Mouse (Mus musculus) intestine, embryonic 14.5 days (tissue): ENCODE results near the gene Gpr61. TPM values are rescaled to one million over a fixed set of nuclear protein-coding genes. Genes with fewer than 3 reads are reported as not detected.

ENCODE experiments used
- ATAC-seq: fragments of 200-750 bp; cut with Nextera tagmentation; replicated peaks from 2 replicates; pipeline ENCODE4 v1.8.0; 2017; ENCODE audit warnings: low read depth, moderate number of reproducible peaks, moderate TSS enrichment, moderate library complexity; ENCODE audit not compliant: low FRiP score, low TSS enrichment
- DNase-seq: peaks from one replicate; pipeline ENCODE4 v3.0.0-alpha.2; 2018; ENCODE audit warnings: low spot score
- H3K27ac ChIP-seq: fragments of 300-500 bp; sonication (generic); 2 replicates; pipeline ENCODE4 v1.5.1; 2014; ENCODE audit warnings: low read depth, mild to moderate bottlenecking, control low read depth
- H3K27me3 ChIP-seq: fragments of 300-500 bp; sonication (generic); replicated peaks from 2 replicates; pipeline ENCODE4 v1.6.1; 2014; ENCODE audit warnings: low read length, control low read depth; ENCODE audit not compliant: control insufficient read depth, insufficient read depth
- H3K36me3 ChIP-seq: fragments of 300-500 bp; sonication (generic); 2 replicates; pipeline ENCODE4 v1.6.1; 2014; ENCODE audit warnings: low read length, control low read depth; ENCODE audit not compliant: control insufficient read depth, insufficient read depth
- H3K4me1 ChIP-seq: fragments of 300-500 bp; sonication (generic); replicated peaks from 2 replicates; pipeline ENCODE4 v1.6.1; 2014; ENCODE audit warnings: low read length, control low read depth, mixed read lengths; ENCODE audit not compliant: control insufficient read depth, insufficient read depth
- H3K4me2 ChIP-seq: fragments of 300-500 bp; sonication (generic); 2 replicates; pipeline ENCODE4 v1.6.1; 2014; ENCODE audit warnings: low read length
- H3K4me3 ChIP-seq: fragments of 300-500 bp; sonication (generic); 2 replicates; pipeline ENCODE4 v1.5.1; 2014; ENCODE audit warnings: low read depth, low read length, control low read depth, mixed read lengths
- H3K9ac ChIP-seq: fragments of 300-500 bp; sonication (generic); 2 replicates; pipeline ENCODE4 v1.6.1; 2014; ENCODE audit warnings: mild to moderate bottlenecking, low read length
- H3K9me3 ChIP-seq: fragments of 300-500 bp; sonication (generic); 2 replicates; pipeline ENCODE4 v1.6.1; 2016; ENCODE audit warnings: low read length, control low read depth; ENCODE audit not compliant: control insufficient read depth
- WGBS: fragments of 180-500 bp; shearing (Covaris S2); extraction: QIAGEN DNeasy Blood & Tissue Kit; methylation state at CpG from one replicate; pipeline ENCODE4 v1.1.7; 2014; 5-methylcytosine and 5-hydroxymethylcytosine counted together
- polyA plus RNA-seq: library from polyadenylated mRNA; unstranded; fragments of >200 nt; fragmentation: Nextera tagmentation; extraction: Ambion mirVana; gene quantifications from 2 replicates; pipeline ENCODE4 v1.2.1, GENCODE M21; 2014

The Gpr61 gene
- polyA plus RNA-seq, 1 experiment from 2014 or later, result 0.04 TPM

DNA sequence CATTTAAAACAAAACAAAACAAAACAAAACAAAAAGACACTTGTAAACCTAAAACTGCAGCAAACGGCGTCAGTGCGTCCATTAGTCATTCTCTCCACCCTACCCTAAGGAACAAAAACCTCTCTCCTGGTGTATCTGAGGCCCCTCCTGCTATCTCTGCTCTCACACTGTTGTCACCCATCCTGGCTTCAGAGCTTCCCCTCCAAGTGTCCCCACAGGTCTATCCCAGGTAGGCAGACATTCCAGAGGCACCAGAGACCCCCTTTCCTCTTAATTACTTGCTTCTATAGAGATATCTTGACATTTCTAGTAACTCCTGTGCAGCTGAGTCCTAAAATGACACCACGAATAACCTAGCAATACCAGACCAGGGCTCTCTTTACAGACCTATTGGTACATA lies 25.3 kb downstream of the Gpr61 start:
- DNase-seq (no peak), ATAC-seq (no peak)
- peaks cover 6% of the 10 kb centered on the region; the same call in 1 of the 2 replicates for H3K4me1 ChIP-seq
- H3K36me3 ChIP-seq, result no peaks in the 10 kb centered on the region
- H3K4me3 ChIP-seq, result no peak overlapping the region
- H3K27ac ChIP-seq, result no peak overlapping the region
- H3K9me3 ChIP-seq, result no peaks in the 10 kb centered on the region
- no peaks in the 10 kb centered on the region for H3K27me3 ChIP-seq
- no peak overlapping the region for H3K4me2 ChIP-seq
- WGBS, result 80% methylated on average over 4 of the region's 4 CpGs
- no peak overlapping the region for H3K9ac ChIP-seq

DNA sequence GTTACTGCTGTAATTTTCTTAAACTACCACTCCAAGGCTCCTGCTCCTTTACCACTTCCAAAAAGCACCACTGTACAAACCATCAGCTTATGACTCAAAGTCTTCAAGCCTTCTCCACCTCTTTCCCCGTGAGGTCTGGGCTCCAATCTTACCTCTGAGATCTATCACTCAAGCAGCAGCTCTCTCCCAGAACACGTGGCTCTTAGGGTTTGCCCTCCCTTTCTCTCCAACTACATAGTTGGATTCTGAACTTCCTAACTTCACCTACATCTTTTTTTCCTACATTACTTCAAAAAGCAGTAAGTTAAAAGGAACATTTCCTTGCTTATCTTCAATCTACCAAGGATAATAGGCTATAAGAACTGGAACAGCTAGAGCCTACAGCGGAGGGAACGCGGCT lies 26.2 kb downstream of the Gpr61 start:
- Histone ChIP-seq H3K9me3 (no peaks in the 10 kb centered on the region), H3K4me3 (no peak overlapping the region), H3K4me2 (no peak overlapping the region), H3K4me1 (peaks cover 6% of the 10 kb centered on the region; the same call in 1 of the 2 replicates), H3K27me3 (no peaks in the 10 kb centered on the region), H3K36me3 (peaks cover under 1% of the 10 kb centered on the region; the same call in 1 of the 2 replicates), H3K9ac (no peak overlapping the region), H3K27ac (no peak overlapping the region)
- ATAC-seq (no peak), DNase-seq (no peak)
- WGBS, result 75% methylated on average over 5 of the region's 5 CpGs

DNA sequence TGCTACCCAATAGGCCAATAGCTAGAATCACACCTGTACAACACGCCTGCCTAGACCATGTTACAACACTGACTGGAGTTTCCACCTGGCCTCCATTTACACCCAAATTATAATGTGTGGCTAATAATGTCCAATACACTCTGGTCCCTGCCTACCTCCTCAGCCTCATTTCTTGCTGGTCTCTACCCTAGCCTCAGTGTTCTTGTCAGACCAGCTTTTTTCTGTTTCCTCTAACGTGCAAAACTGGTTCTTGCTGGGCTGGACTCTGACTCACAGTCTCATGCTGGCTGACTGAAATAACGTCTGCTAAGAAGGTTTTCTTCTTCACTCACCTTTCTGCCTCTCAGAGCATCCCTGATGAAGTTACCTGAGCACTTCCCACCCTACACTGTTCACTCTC lies 28.4 kb downstream of the Gpr61 start:
- Histone ChIP-seq H3K4me1 (peaks cover 6% of the 10 kb centered on the region; the same call in 1 of the 2 replicates), H3K27ac (no peak overlapping the region), H3K9ac (no peak overlapping the region), H3K4me2 (no peak overlapping the region), H3K27me3 (no peaks in the 10 kb centered on the region), H3K9me3 (no peaks in the 10 kb centered on the region), H3K36me3 (peaks cover 22% of the 10 kb centered on the region), H3K4me3 (no peak overlapping the region)
- ATAC-seq (no peak), DNase-seq (no peak)
- 82% methylated on average over 3 of the region's 3 CpGs for WGBS

- DNase-seq (no peak), ATAC-seq (no peak)
- Histone ChIP-seq H3K4me1 (peaks cover 6% of the 10 kb centered on the region; the same call in 1 of the 2 replicates), H3K27me3 (no peaks in the 10 kb centered on the region), H3K9ac (no peak overlapping the region), H3K27ac (no peak overlapping the region), H3K4me2 (no peak overlapping the region), H3K4me3 (no peak overlapping the region), H3K36me3 (peaks cover 37% of the 10 kb centered on the region), H3K9me3 (no peaks in the 10 kb centered on the region)
- 39% methylated on average over 1 of the region's 1 CpGs for WGBS
Measured at GRCm38 (mm10) chr3:108124131-108124530, 30.6 kb downstream of the Gpr61 start.

DNA sequence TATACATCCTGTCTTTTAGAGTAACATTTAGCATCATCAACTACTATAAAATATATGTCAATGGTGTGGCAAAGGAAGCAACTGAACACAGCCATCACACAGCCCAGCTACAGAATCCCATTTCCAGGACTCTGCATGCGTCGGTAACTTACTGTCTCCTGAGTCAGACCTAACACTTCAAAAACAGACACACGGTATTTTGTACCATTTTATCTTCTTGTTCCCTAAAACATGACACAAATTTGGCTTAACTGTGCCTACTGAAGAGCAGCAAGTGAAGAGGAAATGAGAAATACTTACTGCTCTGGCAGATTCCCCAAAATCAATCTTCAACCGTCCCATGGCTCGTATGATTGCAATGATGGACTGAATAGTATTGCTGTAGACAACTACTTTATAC lies 31.4 kb downstream of the Gpr61 start:
- DNase-seq, result no peak
- Histone ChIP-seq H3K4me3 (no peak overlapping the region), H3K9me3 (no peaks in the 10 kb centered on the region), H3K27ac (no peak overlapping the region), H3K9ac (no peak overlapping the region), H3K36me3 (peaks cover 46% of the 10 kb centered on the region), H3K27me3 (no peaks in the 10 kb centered on the region), H3K4me2 (no peak overlapping the region), H3K4me1 (no peaks in the 10 kb centered on the region)
- ATAC-seq, result no peak
- 82% methylated on average over 5 of the region's 5 CpGs for WGBS

DNA sequence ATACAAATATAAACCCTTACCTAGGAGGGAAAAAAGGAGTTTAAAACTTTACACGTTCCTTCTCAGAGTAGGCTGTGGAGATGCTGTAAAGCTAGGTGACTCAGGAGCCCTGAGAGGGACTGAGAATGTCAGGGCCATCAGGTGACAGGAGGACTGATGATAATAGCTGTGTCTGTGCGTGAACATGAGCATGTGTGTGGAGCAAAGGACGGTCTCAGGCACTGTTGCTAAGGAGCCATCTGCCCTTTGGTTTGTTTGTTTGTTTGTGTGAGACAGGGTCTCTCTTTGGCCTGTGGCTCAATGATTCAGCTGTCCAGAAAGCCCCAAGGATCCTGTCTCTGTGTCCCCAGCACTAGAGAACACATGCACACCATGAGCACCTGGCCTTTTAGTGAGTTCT lies 33.6 kb downstream of the Gpr61 start:
- H3K9ac ChIP-seq, result no peak overlapping the region
- H3K4me1 ChIP-seq, result no peaks in the 10 kb centered on the region
- H3K9me3 ChIP-seq, result no peaks in the 10 kb centered on the region
- peaks cover 66% of the 10 kb centered on the region for H3K36me3 ChIP-seq
- no peaks in the 10 kb centered on the region for H3K27me3 ChIP-seq
- DNase-seq, result no peak
- H3K4me3 ChIP-seq, result no peak overlapping the region
- H3K27ac ChIP-seq, result no peak overlapping the region
- no peak overlapping the region for H3K4me2 ChIP-seq
- ATAC-seq, result no peak
- 88% methylated on average over 3 of the region's 3 CpGs for WGBS

GRCm38 (mm10) chr3:108117465-108117864 lies 37.2 kb downstream of the Gpr61 start:
- Histone ChIP-seq H3K4me1 (no peaks in the 10 kb centered on the region), H3K9me3 (no peaks in the 10 kb centered on the region), H3K9ac (no peak overlapping the region), H3K4me3 (no peak overlapping the region), H3K27ac (no peak overlapping the region), H3K4me2 (no peak overlapping the region), H3K27me3 (no peaks in the 10 kb centered on the region), H3K36me3 (peaks cover 90% of the 10 kb centered on the region)
- DNase-seq (peak; percentile 20), ATAC-seq (no peak)
- 97% methylated on average over 6 of the region's 6 CpGs for WGBS

- peak; percentile 25 for DNase-seq
Measured at GRCm38 (mm10) chr3:108113591-108114289, 40.9 kb downstream of the Gpr61 start.

GRCm38 (mm10) chr3:108112666-108113065 lies 42.0 kb downstream of the Gpr61 start:
- no peak overlapping the region for H3K4me2 ChIP-seq
- H3K27ac ChIP-seq, result no peak overlapping the region
- H3K4me3 ChIP-seq, result no peak overlapping the region
- no peaks in the 10 kb centered on the region for H3K9me3 ChIP-seq
- WGBS, result 88% methylated on average over 4 of the region's 4 CpGs
- H3K36me3 ChIP-seq, result peaks cover 96% of the 10 kb centered on the region
- H3K9ac ChIP-seq, result no peak overlapping the region
- no peak for DNase-seq
- no peak for ATAC-seq
- H3K27me3 ChIP-seq, result no peaks in the 10 kb centered on the region
- no peaks in the 10 kb centered on the region for H3K4me1 ChIP-seq

More at GRCm38 (mm10) chr3:108113591-108114289, 40.9 kb downstream of the Gpr61 start:
- Histone ChIP-seq H3K9ac (no peak overlapping the region), H3K4me1 (no peaks in the 10 kb centered on the region), H3K4me3 (no peak overlapping the region), H3K27me3 (no peaks in the 10 kb centered on the region), H3K4me2 (no peak overlapping the region), H3K9me3 (no peaks in the 10 kb centered on the region), H3K36me3 (peaks cover 96% of the 10 kb centered on the region), H3K27ac (no peak overlapping the region)
- 90% methylated on average over 7 of the region's 7 CpGs for WGBS
- no peak for ATAC-seq
